Mouse (Mus musculus) fibroblast of lung, adult 2 months (primary cell): ENCODE data around the gene Gjb6.

Experiments used
- DNase-seq: peaks from one replicate; pipeline ENCODE4 v3.0.0-alpha.2; 2011; ENCODE audit warnings: low read depth

Gjb6 gene

DNA sequence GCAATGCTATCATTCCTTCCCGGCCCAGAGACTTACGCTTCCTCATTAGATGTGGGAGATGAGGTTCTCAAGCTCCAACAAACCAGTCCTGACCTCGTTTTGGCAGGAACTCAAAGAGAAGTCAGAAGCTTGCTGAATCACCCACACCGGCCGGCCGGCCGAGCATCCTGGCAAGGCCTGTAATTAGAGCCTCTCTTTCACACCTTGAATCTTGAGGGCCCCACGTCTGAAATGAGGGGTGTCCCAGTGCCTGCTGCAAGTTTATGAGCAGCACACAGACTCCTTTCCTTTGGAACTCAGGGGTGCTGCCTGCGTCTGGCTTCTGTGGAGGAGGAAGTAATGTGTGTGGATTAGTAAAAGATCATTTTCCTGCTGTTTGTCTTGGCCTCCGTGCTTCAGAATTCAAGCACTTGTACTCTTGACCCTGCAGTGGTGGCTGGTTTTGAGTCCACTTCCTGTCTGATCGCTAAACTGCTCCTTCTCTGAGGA is 49.2 kb downstream of the Gjb6 start:
- DNase-seq, result peak; percentile 37

DNA sequence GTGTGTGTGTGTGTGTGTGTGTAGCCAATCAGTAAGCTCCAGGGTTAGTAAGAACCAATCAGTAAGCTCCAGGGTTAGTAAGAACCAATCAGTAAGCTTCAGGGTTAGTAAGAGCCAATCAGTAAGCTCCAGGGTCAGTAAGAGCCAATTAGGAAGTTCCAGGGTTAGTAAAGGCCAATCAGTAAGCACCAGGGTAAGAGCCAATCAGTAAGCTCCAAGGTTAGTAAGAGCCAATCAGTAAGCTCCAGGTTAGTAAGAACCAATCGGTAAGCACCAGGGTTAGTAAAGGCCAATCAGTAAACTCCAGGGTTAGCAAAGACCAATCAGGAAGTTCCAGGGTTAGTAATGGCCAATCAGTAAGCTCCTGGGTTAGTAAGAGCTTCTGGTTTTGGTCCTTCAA is 50.5 kb downstream of the Gjb6 start:
- DNase-seq, result no peak

DNA sequence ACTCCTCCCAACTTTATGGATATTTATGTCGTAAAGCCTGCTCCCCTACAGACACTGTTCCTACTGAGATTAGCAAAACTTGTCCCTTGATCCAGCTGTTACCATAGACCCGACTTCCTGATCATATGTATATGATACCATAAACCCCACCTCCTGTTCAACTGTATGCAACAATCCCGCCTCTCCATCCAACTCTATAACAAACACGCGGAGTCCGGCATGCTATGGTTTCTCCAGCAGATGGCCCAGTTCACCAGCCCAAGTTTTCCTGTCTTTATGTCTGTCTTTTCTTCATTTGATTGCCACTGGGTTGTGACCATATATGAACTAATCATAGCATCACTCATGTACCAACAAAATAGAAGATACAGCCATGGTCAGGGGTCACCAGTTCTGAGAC is 57.9 kb downstream of the Gjb6 start:
- DNase-seq, result no peak
